Mouse (Mus musculus) left cerebral cortex, adult 8-10 months (tissue): ENCODE data around the gene Wbp11. TPM values are rescaled to one million over a fixed set of nuclear protein-coding genes. Genes with fewer than 3 reads are reported as not detected.

Experiments
- DNase-seq, 2 experiments: peaks; one replicate each; pipeline ENCODE4 v3.0.0; 2022; ENCODE audit warnings: low spot score in 2 of 2
- total RNA-seq, 4 experiments: library from RNA; stranded (reverse); gene quantifications; 2 replicates each; pipeline ENCODE4 v1.2.4; 2022

Wbp11 gene
- total RNA-seq, result 100 to 1,000 TPM; 110 to 121 (median 116) TPM

- DNase-seq, result peak; percentile 87 to 97
Measured at GRCm38 (mm10) chr6:136827881-136828561, at the start of gene Wbp11. TSS of gene Wbp11 (minus strand) at chr6:136828233.

GRCm38 (mm10) chr6:136875670-136876069, 47.6 kb upstream of the Wbp11 start, which contains the start of gene Mgp:
TSS of gene Mgp (minus strand) at chr6:136875823.
- peak; percentile 18 to 61 for DNase-seq

GRCm38 (mm10) chr6:136874599-136874998, 46.6 kb upstream of the Wbp11 start:
- no peak for DNase-seq

GRCm38 (mm10) chr6:136868921-136869320, 40.9 kb upstream of the Wbp11 start:
- no peak for DNase-seq

GRCm38 (mm10) chr6:136866150-136866549, 38.1 kb upstream of the Wbp11 start:
- DNase-seq, result no peak

GRCm38 (mm10) chr6:136865360-136865759, 37.3 kb upstream of the Wbp11 start:
- no peak for DNase-seq

- no peak for DNase-seq
Measured at GRCm38 (mm10) chr6:136861020-136861419, 33.0 kb upstream of the Wbp11 start.

GRCm38 (mm10) chr6:136858420-136858819, 30.4 kb upstream of the Wbp11 start:
- no peak for DNase-seq

GRCm38 (mm10) chr6:136857873-136858260, 29.8 kb upstream of the Wbp11 start:
- no peak for DNase-seq

GRCm38 (mm10) chr6:136857186-136857872, 29.3 kb upstream of the Wbp11 start, which contains the start of gene Art4:
TSS of gene Art4 (minus strand) at chr6:136857733.
- no peak for DNase-seq

GRCm38 (mm10) chr6:136856071-136856636, 28.1 kb upstream of the Wbp11 start:
- no peak for DNase-seq

- DNase-seq, result no peak
Measured at GRCm38 (mm10) chr6:136855183-136855582, 27.1 kb upstream of the Wbp11 start.

GRCm38 (mm10) chr6:136854361-136854781, 26.3 kb upstream of the Wbp11 start:
- DNase-seq, result no peak

- DNase-seq, result no peak
Measured at GRCm38 (mm10) chr6:136852762-136853161, 24.7 kb upstream of the Wbp11 start.

GRCm38 (mm10) chr6:136852348-136852747, 24.3 kb upstream of the Wbp11 start:
- no peak for DNase-seq

GRCm38 (mm10) chr6:136850267-136850666, 22.2 kb upstream of the Wbp11 start:
- DNase-seq, result no peak

GRCm38 (mm10) chr6:136848971-136849370, 20.9 kb upstream of the Wbp11 start:
- no peak for DNase-seq

GRCm38 (mm10) chr6:136848399-136848798, 20.4 kb upstream of the Wbp11 start:
- DNase-seq, result no peak

- DNase-seq, result peak in 1 of 2 experiments; percentile 32
Measured at GRCm38 (mm10) chr6:136847790-136848189, 19.8 kb upstream of the Wbp11 start.

GRCm38 (mm10) chr6:136847267-136847666, 19.2 kb upstream of the Wbp11 start:
- DNase-seq, result no peak

- no peak for DNase-seq
Measured at GRCm38 (mm10) chr6:136845706-136846480, 17.9 kb upstream of the Wbp11 start.

GRCm38 (mm10) chr6:136844903-136845302, 16.9 kb upstream of the Wbp11 start:
- no peak for DNase-seq
